Mouse (Mus musculus): ENCODE results near the gene 4930442H23Rik.

Gene 4930442H23Rik

GRCm38 (mm10) chr10:81145307-81145706 lies 38.3 kb downstream of the 4930442H23Rik start:
- no peak for DNase-seq (ENCODE audit: inconsistent ontology term)

- no peak for DNase-seq (ENCODE audit: inconsistent ontology term)
These were observed 39.0 kb downstream of the 4930442H23Rik start for GRCm38 (mm10) chr10:81144667-81145066.

DNA sequence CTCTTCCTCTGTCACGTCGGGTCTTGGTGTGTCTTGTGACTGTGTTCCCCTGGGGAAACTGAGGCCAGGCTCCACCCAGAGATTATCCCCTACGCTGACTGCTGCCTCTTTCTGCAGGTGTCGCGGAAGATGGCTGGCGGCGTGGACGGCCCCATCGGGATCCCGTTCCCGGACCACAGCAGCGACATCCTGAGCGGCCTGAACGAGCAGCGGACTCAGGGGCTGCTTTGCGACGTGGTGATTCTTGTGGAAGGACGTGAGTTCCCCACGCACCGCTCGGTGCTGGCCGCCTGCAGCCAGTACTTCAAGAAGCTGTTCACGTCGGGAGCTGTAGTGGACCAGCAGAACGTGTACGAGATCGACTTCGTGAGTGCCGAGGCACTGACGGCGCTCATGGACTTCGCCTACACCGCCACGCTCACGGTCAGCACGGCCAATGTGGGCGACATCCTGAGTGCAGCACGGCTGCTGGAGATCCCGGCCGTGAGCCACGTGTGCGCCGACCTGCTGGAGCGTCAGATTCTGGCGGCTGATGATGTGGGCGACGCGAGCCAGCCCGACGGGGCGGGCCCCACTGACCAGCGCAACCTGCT lies 39.7 kb downstream of the 4930442H23Rik start:
- no peak for DNase-seq (ENCODE audit: inconsistent ontology term)

DNA sequence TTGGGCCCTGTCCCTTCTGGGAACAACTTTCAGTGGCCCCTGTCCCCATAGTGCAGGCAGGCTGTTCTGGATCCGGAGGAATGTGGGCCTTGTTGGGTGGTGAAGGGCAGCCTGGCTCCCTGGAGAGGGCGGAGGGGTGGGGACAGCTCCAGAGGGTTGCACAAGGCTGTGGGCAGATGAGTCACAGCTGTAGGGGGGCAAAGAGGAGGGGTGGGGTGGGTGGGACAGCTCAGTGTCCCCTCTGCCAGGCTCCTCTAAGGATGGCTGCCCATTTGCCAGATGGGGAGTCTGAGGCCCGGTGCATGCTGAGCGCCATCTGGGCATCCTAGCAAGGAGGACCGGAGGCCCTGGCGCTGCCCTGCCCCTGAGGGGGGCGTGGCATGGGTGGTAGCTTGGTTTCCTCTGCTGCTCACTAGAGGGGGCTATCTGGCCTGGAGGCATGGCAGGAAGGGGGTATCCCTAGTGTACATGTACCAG lies 40.5 kb downstream of the 4930442H23Rik start:
- DNase-seq (ENCODE audit: inconsistent ontology term) = peak; percentile 67

- peak; percentile 75 for DNase-seq (ENCODE audit: inconsistent ontology term)
These were observed 41.1 kb downstream of the 4930442H23Rik start for GRCm38 (mm10) chr10:81142551-81142981.

DNA sequence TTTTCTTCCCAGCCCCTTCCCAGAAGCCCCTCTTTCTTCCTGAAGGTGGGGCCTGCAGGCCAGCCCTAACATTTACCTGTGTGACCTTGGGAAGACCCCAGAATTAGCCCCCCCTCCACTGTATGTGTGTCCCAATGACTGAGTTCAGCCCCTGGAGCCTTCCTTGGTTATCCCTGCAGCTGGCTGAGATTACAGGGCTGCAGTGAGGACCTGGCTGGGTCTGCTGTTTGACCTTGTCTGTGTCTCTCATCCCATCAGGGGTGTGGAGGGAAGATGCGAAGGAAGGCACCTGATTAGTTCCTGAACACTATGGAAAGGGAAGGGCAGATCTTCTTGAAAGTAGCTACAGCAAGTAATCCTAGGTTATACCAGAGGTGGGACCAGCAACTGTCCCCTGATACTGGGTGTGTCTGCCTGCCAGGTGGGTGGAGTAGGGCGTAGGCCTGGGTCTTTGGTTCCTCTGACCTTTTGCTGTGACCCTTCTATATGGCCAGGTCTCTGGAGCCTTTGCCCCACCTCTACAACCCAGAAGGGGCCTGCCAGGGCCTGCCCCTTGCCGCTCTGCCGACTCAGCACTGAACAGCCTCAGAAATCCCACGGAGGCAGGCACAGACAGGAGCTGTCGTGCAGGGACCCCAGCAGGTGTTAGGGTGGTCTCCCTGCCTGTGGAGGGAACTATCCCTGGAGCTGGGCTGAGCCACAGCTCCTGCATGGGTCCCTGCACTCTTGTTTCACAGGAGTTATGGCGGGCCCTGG lies 42.0 kb downstream of the 4930442H23Rik start:
- DNase-seq (ENCODE audit: inconsistent ontology term) = no peak

- DNase-seq (ENCODE audit: inconsistent ontology term) = no peak
These were observed 42.8 kb downstream of the 4930442H23Rik start for GRCm38 (mm10) chr10:81140717-81141454.

DNA sequence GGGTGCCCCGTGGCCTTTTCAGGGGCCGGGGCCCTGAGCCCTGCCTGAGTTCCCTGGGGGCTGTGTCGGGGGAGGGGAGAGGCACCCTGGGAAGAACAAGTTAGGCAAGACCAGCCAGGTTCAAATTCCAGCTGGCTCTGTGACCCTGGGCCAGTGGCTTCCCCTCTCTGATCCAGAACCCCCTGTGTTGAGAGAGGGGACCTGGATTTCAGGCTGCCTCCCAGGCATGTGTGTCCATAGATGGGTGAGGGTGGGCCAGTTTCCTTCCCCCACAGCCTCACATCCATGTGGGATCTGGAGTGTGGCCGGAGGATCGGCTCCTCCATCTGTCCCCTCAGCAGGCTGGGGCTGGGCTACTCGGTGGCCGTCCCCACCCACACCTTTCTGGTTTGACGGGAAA lies 43.6 kb downstream of the 4930442H23Rik start:
- no peak for DNase-seq (ENCODE audit: inconsistent ontology term)

DNA sequence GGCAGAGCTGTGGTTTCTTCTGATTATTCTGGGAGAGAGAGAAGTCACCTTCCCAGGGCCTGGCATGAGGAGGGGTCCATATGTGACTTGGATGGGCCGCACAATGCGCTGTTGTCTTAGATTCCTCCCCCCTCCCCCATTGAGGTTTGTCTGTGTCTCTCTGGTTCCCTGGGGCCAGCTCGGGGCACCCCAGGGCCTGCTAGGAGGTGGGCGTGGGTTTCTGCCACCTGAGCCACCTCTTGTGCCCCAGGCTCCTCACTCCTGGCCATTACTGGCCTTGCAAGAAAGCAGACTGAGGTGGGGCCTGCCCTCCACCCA lies 44.2 kb downstream of the 4930442H23Rik start:
- DNase-seq (ENCODE audit: inconsistent ontology term) = no peak

DNA sequence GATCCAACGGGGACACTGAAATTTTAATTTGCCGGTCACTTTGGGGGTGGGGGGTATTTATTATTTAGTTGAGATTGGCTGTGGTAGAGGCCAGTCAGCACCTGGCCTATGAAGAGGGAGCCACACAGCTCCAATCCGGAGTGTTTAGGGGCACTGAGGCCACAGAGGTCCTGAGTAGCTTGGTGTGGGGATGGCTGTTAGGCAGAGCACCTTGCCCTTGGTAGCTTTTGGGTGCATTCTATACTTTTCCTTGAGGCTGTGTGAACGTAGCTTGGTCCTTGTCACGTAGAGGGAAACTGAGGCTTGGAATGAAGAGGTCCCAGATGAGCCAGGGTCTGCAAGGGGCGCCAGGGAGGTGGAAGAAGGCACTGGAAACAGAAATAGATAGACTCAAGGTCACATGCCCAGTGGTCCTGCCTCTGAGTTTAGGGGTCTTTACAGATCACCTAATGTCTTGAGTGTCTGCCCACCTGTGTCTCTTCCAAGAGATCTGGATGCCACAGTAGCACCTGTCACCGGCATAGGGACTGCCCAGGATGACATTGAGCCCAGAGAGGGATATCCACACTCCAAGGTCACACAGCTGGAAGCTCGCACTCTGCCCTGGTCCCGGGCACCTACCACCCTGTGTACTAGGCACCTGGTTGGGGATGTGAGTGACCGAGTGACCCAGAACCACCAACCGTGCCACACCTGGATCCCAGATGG lies 44.7 kb downstream of the 4930442H23Rik start:
- DNase-seq (ENCODE audit: inconsistent ontology term) = no peak

DNA sequence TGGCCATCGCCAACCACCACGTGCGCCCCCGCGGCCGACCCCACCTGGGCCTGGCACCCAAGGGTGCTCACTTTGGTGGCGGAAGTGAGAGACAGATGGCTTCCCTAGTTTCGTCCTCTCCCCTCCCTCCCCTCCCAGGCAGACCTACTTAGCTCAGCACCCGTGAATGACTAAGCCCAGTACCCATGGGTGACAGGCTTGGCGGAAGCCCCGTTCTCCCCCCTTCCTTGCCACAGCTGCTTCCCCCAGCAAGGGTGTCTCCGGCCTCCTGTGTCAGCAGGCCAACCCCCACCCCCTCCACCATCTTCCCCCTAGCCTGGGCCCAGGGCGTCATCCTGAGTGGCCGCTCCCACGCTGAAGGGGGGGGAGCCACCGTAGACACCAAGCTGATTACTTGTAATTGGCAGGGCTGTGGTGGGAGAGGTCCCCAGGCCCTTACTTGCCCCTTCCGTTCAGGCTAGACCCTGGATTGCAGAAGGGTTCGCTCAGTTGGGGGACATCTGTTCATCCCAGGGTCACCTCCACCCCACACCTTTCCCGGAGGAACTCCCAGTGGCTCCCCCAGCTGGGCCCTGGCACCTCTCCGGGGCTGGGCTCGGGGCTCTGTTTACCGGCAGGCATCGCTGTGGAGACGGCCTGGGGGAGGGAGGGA lies 45.4 kb downstream of the 4930442H23Rik start:
- DNase-seq (ENCODE audit: inconsistent ontology term) = peak; percentile 78

GRCm38 (mm10) chr10:81137252-81138130 lies 46.2 kb downstream of the 4930442H23Rik start:
- peak; percentile 99 for DNase-seq (ENCODE audit: inconsistent ontology term)

DNA sequence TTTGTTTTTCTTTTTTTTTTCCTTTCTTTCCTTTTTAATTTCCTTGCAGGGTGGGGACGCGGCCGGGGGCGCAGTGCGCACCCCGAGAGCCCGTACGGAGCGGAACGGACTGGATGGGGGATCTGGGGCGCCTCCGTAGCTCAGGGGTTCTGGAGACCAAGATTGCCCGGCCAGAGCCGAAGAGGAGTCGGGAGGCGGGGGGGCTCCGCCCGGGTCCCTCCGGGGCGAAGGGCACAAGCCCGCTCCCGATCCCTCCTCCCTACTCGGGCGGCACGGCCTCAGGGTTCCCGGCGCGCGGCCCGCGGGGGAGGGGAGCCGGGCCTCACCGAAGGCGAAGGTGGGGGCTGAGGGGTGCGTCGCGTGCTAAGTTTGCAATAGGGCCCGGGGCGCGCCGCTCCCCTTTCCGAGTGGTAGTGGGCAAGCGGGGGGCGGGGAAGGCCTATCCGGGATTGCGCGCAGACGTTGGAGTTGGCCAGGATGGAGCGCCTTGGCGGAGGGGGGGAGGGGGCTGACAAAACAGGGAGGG lies 46.9 kb downstream of the 4930442H23Rik start:
- DNase-seq (ENCODE audit: inconsistent ontology term) = no peak

DNA sequence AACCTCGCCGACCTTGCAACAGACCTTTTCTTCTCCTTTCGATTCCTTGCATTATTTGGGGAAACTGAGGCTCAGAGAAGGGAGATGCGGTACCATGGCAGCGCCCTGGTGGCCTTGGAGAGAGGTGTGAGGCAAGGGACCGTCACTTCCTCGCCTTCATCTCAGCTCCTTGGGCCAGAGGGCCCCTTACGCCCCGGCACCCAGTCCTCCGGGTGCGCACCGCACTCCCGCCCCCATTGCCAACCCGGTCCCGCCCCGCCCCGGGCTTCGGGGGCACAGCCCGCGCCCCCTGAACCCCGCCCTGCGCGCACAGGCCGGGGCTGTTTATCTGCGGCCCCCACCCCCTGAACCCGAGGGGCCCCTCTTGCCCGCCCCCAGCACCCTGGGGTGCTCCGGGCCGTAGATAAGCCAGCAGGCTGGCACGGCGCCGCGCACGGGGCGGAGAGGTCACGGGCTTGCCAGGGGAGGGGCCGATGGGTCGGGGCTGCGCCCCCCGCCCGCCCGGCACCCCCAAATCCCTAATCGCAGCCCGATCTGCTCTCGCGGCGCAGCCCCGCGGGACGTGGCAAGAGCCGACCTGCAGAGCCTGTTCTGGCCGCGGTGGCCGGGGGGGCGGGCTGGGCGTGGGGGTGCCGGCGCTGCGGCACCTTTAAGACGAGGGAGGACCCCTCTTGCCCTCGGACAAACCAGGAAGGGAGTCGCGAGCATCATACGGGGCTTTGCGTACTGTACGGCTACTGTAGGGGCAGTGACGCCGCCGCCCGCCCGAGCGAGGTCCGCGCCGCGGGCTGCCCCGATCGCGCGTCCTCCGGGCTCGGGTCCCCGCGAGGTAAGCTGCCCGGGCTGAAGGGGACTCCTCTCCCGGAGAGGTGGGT lies 47.6 kb downstream of the 4930442H23Rik start:
- DNase-seq (ENCODE audit: inconsistent ontology term) = peak; percentile 80

DNA sequence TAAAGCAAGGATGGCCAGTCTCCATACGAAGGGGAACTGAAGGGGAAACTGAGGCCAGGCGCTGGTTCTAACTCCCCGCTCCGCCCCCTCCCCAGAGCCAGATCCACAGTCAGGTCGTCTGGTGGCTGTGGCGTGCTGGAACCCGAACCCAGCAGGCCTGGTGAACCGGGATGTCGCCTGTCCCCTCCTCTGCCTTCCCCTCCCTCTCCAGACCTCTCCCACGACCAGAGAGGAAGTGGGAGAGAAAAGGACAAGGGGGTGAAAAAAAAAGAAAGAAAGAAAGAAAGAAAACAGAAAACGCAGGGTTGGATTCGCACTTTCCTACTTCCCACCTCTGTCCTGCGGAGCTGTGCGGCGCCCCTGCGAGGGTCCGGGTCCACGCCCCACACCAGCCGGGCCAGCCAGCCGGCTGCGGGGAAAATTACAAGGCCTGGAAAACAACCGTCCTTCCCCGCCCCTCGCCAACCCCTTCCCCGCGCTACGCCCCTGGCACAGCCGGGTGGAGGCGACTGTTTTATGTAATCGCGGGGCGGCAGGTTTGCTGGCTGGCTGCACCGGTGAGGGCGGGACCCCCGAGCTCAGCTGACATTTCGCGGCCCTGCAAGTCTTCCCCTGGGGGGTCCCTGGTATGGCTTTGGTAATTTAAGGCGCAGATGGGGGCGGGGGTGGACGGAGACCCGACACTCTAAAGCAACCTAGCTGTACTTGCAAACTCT lies 48.5 kb downstream of the 4930442H23Rik start, which contains the start of gene Zbtb7a:
TSS of gene Zbtb7a (plus strand) at position 255 of the 716 bp plus-strand sequence.
- peak; percentile 62 for DNase-seq (ENCODE audit: inconsistent ontology term)

- no peak for DNase-seq (ENCODE audit: inconsistent ontology term)
These were observed 49.5 kb downstream of the 4930442H23Rik start for GRCm38 (mm10) chr10:81134181-81134587.

Measured in Muller cell, postnatal 12 days (primary cell).